Mouse (Mus musculus) neural tube, embryonic 11.5 days (tissue): ENCODE measurements at regions not wholly inside any gene's neighbourhood (a gene's known extent, or its start where the extent isn't known, plus 50 kb on each side); places are given as distances from the start of the nearest gene placed in this dataset.

ENCODE experiments used
- ATAC-seq: fragments of 200-750 bp; cut with Nextera tagmentation; 2 replicates; pipeline ENCODE4 v1.8.0; 2017; ENCODE audit warnings: moderate number of reproducible peaks, mild to moderate bottlenecking, moderate TSS enrichment, moderate library complexity; ENCODE audit not compliant: insufficient read depth, low FRiP score, low TSS enrichment
- DNase-seq: peaks from one replicate; pipeline ENCODE4 v3.0.0-alpha.2; 2015; ENCODE audit warnings: low spot score
- H3K27ac ChIP-seq: fragments of 300-500 bp; sonication (generic); 2 replicates; pipeline ENCODE4 v1.5.1; 2014; ENCODE audit warnings: low read depth, mild to moderate bottlenecking, low read length
- H3K27me3 ChIP-seq: fragments of 300-500 bp; sonication (generic); 2 replicates; pipeline ENCODE4 v1.6.1; 2014; ENCODE audit warnings: mild to moderate bottlenecking, low read length, mixed read lengths; ENCODE audit not compliant: control insufficient read depth, insufficient read depth
- H3K36me3 ChIP-seq: fragments of 300-500 bp; sonication (generic); 2 replicates; pipeline ENCODE4 v1.6.1; 2014; ENCODE audit warnings: mild to moderate bottlenecking, low read length, moderate library complexity, mixed read lengths; ENCODE audit not compliant: control insufficient read depth, insufficient read depth
- H3K4me1 ChIP-seq: fragments of 300-500 bp; sonication (generic); 2 replicates; pipeline ENCODE4 v1.6.1; 2014; ENCODE audit warnings: low read length, mixed read lengths; ENCODE audit not compliant: control insufficient read depth, insufficient read depth
- H3K4me2 ChIP-seq: fragments of 300-500 bp; sonication (generic); 2 replicates; pipeline ENCODE4 v1.6.1; 2014; ENCODE audit warnings: low read depth, mild to moderate bottlenecking, moderate library complexity
- H3K4me3 ChIP-seq: fragments of 300-500 bp; sonication (generic); 2 replicates; pipeline ENCODE4 v1.5.1; 2014; ENCODE audit warnings: low read depth, low read length
- H3K9ac ChIP-seq: fragments of 300-500 bp; sonication (generic); 2 replicates; pipeline ENCODE4 v1.6.1; 2014; ENCODE audit warnings: mild to moderate bottlenecking, low read length
- H3K9me3 ChIP-seq: fragments of 300-500 bp; sonication (generic); 2 replicates; pipeline ENCODE4 v1.6.1; 2016; ENCODE audit warnings: low read length; ENCODE audit not compliant: control insufficient read depth
- WGBS: fragments of 180-500 bp; shearing (Covaris S2); extraction: QIAGEN DNeasy Blood & Tissue Kit; methylation state at CpG from one replicate; pipeline ENCODE4 v1.1.7; 2014; 5-methylcytosine and 5-hydroxymethylcytosine counted together

DNA sequence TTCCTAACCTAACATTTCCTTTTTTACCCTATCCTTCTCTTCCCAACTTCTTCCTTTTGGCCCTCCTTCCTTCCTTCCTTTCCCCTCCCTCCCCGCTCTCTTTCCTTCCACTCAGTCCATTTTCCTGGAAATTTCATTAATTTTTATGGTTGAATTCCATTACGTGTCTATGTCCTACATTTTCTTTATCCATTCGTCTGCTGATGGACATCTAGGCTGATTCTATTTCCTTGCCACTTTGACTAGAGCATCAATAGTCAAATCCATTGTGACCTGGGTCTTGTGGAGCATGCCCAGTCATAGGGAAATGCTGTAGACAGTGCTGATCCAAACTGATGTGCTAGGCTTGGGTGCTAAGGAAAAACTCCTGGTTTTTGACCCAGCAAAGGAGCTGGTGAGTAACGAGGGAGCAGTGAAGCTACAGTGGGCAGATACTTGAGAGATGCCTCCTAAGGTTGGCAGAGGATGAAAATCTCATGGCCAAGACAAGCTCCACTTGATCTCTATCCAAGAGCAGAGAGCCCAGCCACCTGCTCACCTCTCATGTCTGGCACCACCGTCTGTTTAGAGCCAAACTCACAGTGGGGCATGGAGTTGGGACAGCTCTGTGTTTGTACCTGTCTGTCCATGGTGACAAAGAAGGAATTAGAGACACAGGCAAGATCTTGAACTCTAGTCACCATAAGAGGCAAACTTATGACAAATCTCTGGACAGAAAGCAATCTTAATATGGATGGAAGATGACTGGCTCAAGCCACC is 57.7 kb upstream of the Kctd3 start:
- Histone ChIP-seq H3K36me3 (no peaks in the 10 kb centered on the region), H3K4me3 (no peak overlapping the region), H3K27me3 (no peaks in the 10 kb centered on the region), H3K4me1 (no peaks in the 10 kb centered on the region), H3K4me2 (no peak overlapping the region), H3K27ac (no peak overlapping the region), H3K9ac (no peak overlapping the region), H3K9me3 (no peaks in the 10 kb centered on the region)
- ATAC-seq (no peak), DNase-seq (no peak)
- WGBS: 90% methylated on average over 5 of the region's 5 CpGs

DNA sequence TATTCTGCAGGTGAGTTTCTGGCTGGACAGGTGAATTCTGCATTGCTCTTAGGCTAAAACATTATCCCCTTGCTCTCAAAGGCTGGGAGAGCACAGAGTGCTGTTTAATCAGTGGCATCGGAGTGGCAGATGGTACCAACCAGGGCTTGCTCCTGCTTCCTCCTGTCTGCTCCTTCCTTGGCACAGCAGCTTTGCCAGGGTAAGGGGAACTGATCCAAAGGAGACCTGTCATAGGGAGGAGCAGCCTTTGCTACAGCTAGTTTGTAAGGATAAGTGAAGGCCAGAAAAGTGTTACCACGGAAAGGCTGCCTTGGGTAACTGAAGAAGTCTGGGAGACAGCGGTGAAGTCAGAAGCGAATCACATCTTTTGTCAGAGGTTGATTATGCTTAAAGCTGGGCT is 57.0 kb upstream of the Kctd3 start:
- Histone ChIP-seq H3K4me1 (no peaks in the 10 kb centered on the region), H3K27me3 (no peaks in the 10 kb centered on the region), H3K9me3 (no peaks in the 10 kb centered on the region), H3K36me3 (no peaks in the 10 kb centered on the region), H3K27ac (no peak overlapping the region), H3K4me2 (no peak overlapping the region), H3K9ac (no peak overlapping the region), H3K4me3 (no peak overlapping the region)
- no peak for ATAC-seq
- 91% methylated on average over 4 of the region's 4 CpGs for WGBS
- DNase-seq: no peak

DNA sequence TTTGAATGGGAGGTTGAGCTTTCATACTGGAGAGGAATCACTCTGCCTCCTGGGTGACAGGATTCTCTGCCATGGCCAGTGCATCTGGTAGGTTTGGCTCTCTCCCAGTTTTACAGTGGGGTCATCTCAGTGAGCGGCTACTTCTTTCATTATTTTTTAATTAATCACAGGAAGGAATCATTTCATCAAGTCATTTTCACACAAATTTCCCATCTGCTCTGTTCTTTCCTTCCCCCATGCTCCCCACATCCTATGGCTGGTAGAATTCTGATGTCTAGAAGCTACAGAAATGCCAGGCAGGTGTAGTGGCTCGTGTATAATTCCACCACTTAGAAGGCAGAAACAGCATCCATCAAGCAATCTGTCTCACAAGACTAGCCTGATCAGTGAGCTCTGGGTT is 56.1 kb upstream of the Kctd3 start:
- WGBS: 86% methylated on average over 2 of the region's 2 CpGs
- H3K27ac ChIP-seq: no peak overlapping the region
- ATAC-seq: no peak

DNA sequence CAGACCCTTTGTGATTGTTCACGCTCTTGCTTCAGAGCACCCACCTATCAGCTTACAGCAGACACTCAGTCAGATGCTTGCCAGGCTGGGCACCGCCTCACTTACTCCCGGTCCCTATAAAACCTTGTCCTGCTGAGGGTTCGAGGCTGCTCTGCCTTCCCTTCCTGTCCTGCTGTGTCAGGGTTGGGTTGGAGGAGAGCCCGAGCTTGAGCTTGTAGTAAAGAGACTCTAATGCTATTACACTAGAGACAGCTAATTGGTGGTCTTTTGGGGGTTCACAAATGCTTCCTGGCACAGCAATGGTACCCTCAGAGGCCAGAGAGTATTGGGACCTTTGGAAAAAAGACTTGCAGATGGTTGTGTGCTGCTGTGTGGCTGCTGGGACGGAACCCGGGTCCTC is 55.6 kb upstream of the Kctd3 start:
- ATAC-seq: no peak
- Histone ChIP-seq H3K4me3 (no peak overlapping the region), H3K27me3 (no peaks in the 10 kb centered on the region), H3K9me3 (no peaks in the 10 kb centered on the region), H3K36me3 (no peaks in the 10 kb centered on the region), H3K9ac (no peak overlapping the region), H3K27ac (no peak overlapping the region), H3K4me1 (no peaks in the 10 kb centered on the region), H3K4me2 (no peak overlapping the region)
- no peak for DNase-seq
- 90% methylated on average over 7 of the region's 7 CpGs for WGBS

More for the DNA sequence above, 56.1 kb upstream of the Kctd3 start:
- no peaks in the 10 kb centered on the region for H3K4me1 ChIP-seq
- H3K4me2 ChIP-seq: no peak overlapping the region
- H3K4me3 ChIP-seq: no peak overlapping the region
- no peak overlapping the region for H3K9ac ChIP-seq
- no peaks in the 10 kb centered on the region for H3K36me3 ChIP-seq
- no peak for DNase-seq
- no peaks in the 10 kb centered on the region for H3K27me3 ChIP-seq
- no peaks in the 10 kb centered on the region for H3K9me3 ChIP-seq
